Mouse (Mus musculus) liver, adult 2 months (tissue): ENCODE measurements around the gene Mus81. TPM values are rescaled to one million over a fixed set of nuclear protein-coding genes. Genes with fewer than 3 reads are reported as not detected.
"Not testable (repeated sequence)": the region's sequence is repeated elsewhere in the genome, so short reads cannot be mapped to it uniquely, and the experiment has no call there.

ENCODE experiments used
- DNase-seq: peaks from one replicate; pipeline ENCODE4 v3.0.0-alpha.2; 2011; ENCODE audit warnings: low read depth, low spot score; ENCODE audit errors: extremely low read depth
- H3K27ac ChIP-seq: fragments of 200-500 bp; replicated peaks from 2 replicates; pipeline ENCODE4 v1.5.1; 2012; ENCODE audit warnings: low read depth, mild to moderate bottlenecking, control low read depth, inconsistent platforms, low read length; ENCODE audit not compliant: insufficient read depth
- H3K27me3 ChIP-seq: fragments of 200-500 bp; 2 replicates; pipeline ENCODE4 v1.6.1; 2012; ENCODE audit warnings: mild to moderate bottlenecking, moderate library complexity, low read length, inconsistent platforms; ENCODE audit not compliant: control insufficient read depth, insufficient read depth
- H3K36me3 ChIP-seq: fragments of 200-500 bp; 2 replicates; pipeline ENCODE4 v1.6.1; 2012; ENCODE audit warnings: low read length, inconsistent platforms; ENCODE audit not compliant: control insufficient read depth, insufficient read depth
- H3K4me1 ChIP-seq: fragments of 200-500 bp; 2 replicates; pipeline ENCODE4 v1.6.1; 2011; ENCODE audit warnings: low read length; ENCODE audit not compliant: control insufficient read depth, insufficient read depth
- H3K4me3 ChIP-seq: fragments of 200-500 bp; 2 replicates; pipeline ENCODE4 v1.5.1; 2011; ENCODE audit warnings: low read depth, mild to moderate bottlenecking, control low read depth, low read length, moderate library complexity; ENCODE audit not compliant: insufficient read depth
- H3K79me2 ChIP-seq: fragments of 200-500 bp; 2 replicates; pipeline ENCODE4 v1.6.1; 2012; ENCODE audit warnings: inconsistent platforms, mild to moderate bottlenecking, low read length, moderate library complexity; ENCODE audit not compliant: control insufficient read depth, insufficient read depth
- H3K9ac ChIP-seq: fragments of 200-500 bp; 2 replicates; pipeline ENCODE4 v1.6.1; 2012; ENCODE audit warnings: low read depth, mild to moderate bottlenecking, control low read depth, inconsistent platforms, low read length
- CTCF ChIP-seq: fragments of 200-500 bp; IDR thresholded peaks from 2 replicates; pipeline ENCODE4 v1.5.1; 2011; ENCODE audit warnings: low read depth, low read length, control low read depth
- POLR2A ChIP-seq: fragments of 200-500 bp; IDR thresholded peaks from 2 replicates; pipeline ENCODE4 v1.6.1; 2011; ENCODE audit warnings: low read length, control low read depth; ENCODE audit not compliant: insufficient read depth; ENCODE audit errors: extremely low read depth
- WGBS: fragments of 180-500 bp; shearing (Covaris S2); methylation state at CpG from one replicate; pipeline ENCODE4 v1.1.7; 2018; 5-methylcytosine and 5-hydroxymethylcytosine counted together
- polyA plus RNA-seq: library from polyadenylated mRNA; depleted of rRNA; stranded (reverse); fragments of >200 nt; gene quantifications from 2 replicates; pipeline ENCODE4 v1.2.3, GENCODE M21; 2012
- total RNA-seq: library from RNA; depleted of rRNA; stranded (reverse); fragments of >200 nt; gene quantifications from 2 replicates; pipeline ENCODE4 v1.2.3, GENCODE M21; 2014

Mus81 gene
- total and polyA plus RNA-seq, 2 experiments, result 8.1 to 22.9 TPM

DNA sequence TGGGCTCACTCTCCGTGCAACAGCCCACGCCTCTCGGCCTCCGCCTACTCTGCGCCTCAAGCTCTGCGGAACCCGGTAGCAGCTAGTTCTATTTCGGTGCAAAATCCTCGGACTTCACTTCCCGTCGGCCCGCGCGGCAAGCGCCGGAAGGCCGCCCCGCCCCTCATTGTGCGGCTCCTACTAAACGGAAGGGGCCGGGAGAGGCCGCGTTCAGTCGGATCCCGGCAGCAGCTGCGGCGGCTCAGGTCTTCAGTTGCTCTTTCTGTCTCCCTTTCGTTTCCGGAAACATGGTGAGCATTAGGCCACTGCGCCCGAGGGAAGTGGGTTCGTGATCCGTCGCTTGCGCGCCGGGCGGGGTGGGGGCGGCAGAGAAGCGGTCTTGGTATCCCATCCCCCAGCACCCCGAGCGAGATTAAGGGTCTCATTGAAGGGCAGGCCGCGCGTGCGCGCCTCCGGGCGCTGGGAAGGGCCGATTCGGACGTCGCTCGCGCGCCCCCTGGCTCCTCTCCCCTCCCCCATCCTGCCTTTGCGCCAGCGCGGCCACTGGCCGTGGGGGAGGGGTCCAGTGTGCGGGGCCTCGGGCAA lies 2.2 kb upstream of the Mus81 start, which contains the start of gene Cfl1:
Cfl1 (plus strand) TSS at position 143 of the 585 bp plus-strand sequence.
- peak within 1 kb of the TSS; percentile 90 for H3K27ac ChIP-seq
- H3K9ac ChIP-seq, result peak within 1 kb of the TSS; percentile 75
- H3K4me1 ChIP-seq, result peaks cover 7% of the 10 kb centered on the region; the same call in 1 of the 2 replicates
- peak; percentile 89 for DNase-seq
- WGBS, result under 1% methylated on average over 62 of the region's 62 CpGs
- H3K79me2 ChIP-seq, result peaks cover 4% of the 10 kb centered on the region; the same call in 1 of the 2 replicates
- TF ChIP-seq CTCF (no peak), POLR2A (peak; percentile 86)
- peaks cover 10% of the 10 kb centered on the region; the same call in 1 of the 2 replicates for H3K36me3 ChIP-seq
- peak within 1 kb of the TSS; percentile 73 for H3K4me3 ChIP-seq
- no peaks in the 10 kb centered on the region for H3K27me3 ChIP-seq

DNA sequence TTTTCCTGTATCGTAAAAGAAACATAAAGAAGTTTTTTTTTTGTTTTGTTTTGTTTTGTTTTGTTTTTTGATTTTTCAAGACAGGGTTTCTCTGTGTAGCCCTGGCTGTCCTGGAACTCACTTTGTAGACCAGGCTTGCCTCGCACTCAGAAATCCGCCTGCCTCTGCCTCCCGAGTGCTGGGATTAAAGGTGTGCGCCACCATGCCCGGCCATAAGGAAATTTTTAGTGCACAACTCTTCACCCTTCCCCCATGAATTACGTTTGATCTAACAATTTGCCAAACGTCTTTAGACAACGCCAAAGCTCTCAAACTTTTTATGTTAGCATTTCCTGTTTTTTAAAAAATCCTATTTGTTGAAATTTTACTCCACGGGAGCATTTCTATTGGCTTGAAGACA lies 1.5 kb upstream of the Mus81 start:
- H3K4me1 ChIP-seq, H3K9ac ChIP-seq, H3K79me2 ChIP-seq, H3K4me3 ChIP-seq, H3K27me3 ChIP-seq, DNase-seq: not testable (repeated sequence)
- H3K27ac ChIP-seq, result peak overlapping the region; percentile 90
- peaks cover 10% of the 10 kb centered on the region; the same call in 1 of the 2 replicates for H3K36me3 ChIP-seq
- WGBS, result 21% methylated on average over 10 of the region's 10 CpGs

DNA sequence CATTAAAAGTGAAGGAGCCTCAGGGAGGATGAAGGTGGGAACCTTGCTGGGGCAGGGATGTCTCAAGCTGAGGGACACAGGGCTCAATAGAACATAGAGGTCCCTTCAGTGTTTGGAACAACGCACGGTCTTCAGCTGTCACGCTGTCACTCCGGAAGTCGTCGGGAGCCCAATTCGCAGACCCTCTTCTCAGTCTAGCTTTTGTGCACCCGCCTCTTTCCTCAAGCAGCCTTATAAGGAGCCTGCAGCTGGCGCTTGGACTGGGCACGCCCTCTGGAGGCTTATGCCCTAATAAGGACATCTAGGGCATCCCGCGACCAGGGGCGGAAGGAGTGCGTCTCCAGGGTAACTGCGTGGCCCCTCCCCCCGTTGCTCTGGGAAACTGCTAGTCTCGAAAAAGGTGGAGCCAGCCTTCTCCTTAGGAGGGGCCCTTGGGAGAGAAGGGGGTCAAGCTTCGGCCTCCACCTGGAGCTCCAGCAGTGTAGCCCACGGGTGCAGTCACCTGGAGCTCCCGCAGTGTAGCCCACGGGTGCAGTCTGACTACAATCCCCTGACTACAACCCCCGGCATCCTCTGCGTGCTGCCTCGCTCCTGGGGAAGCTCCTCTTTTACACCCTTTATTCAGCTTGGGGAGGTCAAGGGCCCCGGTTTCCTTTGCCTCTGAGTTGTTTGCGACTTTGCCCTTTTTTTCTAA lies 823 bp upstream of the Mus81 start:
- DNase-seq, result peak; percentile 88
- Histone ChIP-seq H3K4me1 (peaks cover 7% of the 10 kb centered on the region; the same call in 1 of the 2 replicates), H3K36me3 (peaks cover 9% of the 10 kb centered on the region; the same call in 1 of the 2 replicates), H3K4me3 (peak overlapping the region; percentile 62), H3K79me2 (peaks cover 4% of the 10 kb centered on the region; the same call in 1 of the 2 replicates), H3K27ac (peak overlapping the region; percentile 90), H3K27me3 (no peaks in the 10 kb centered on the region), H3K9ac (peak overlapping the region; percentile 48)
- 0 out of 2 replicates have a peak, but pooled peaks have one; percentile 31 for TF ChIP-seq POLR2A
- no peak for TF ChIP-seq CTCF
- under 1% methylated on average over 26 of the region's 26 CpGs for whole genome bisulfite sequencing

DNA sequence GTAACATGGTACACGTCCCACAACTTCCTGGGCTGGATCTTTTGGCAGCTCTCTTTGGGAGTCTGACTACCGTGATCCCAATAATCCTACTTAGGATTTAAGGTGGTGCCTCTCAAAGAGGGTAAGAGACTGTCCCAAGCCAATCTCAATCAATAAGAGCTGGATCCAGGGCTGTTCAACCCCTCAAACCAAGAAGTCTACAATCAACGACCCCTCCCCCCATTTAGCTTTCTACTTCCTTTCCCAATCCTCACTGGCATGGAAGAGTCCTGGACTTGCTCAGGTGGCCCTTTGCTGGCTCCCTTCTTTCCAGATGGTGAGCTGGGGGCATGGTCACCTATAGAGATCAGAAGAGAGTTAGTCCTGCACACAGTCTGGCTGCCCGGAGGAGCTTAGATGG lies 1.4 kb downstream of the Mus81 start:
- Histone ChIP-seq H3K4me1 (peaks cover 7% of the 10 kb centered on the region; the same call in 1 of the 2 replicates), H3K4me3 (no peak overlapping the region), H3K36me3 (no peaks in the 10 kb centered on the region), H3K79me2 (peaks cover 4% of the 10 kb centered on the region; the same call in 1 of the 2 replicates), H3K27me3 (no peaks in the 10 kb centered on the region), H3K9ac (no peak overlapping the region), H3K27ac (no peak overlapping the region)
- TF ChIP-seq POLR2A (no peak), CTCF (no peak)
- 84% methylated on average over 4 of the region's 4 CpGs for WGBS
- DNase-seq, result no peak

DNA sequence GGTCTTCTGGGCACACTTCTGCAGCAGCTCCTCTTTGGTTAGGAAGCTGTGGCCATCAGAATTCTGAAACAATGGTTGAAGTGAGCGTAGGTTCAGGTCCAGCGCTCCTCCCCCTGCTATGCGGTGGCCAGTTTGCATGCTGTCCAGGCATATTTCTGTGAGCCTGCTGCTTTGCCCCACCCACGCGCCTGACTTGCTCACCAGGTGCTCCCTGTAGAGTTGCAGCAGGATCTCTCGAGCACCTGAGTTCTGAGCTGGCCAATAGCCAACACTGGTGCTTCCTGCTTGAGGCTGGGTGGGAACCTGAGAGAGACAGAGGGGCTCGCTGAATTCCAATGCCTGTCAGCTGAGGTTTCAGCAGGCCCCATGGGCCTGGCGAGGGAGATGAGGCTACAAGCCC lies 1.9 kb downstream of the Mus81 start:
- Histone ChIP-seq H3K27ac (no peak overlapping the region), H3K4me1 (peaks cover 7% of the 10 kb centered on the region; the same call in 1 of the 2 replicates), H3K27me3 (no peaks in the 10 kb centered on the region), H3K4me3 (no peak overlapping the region), H3K79me2 (peaks cover 4% of the 10 kb centered on the region; the same call in 1 of the 2 replicates), H3K9ac (no peak overlapping the region), H3K36me3 (no peaks in the 10 kb centered on the region)
- 91% methylated on average over 8 of the region's 8 CpGs for WGBS
- no peak for DNase-seq
- TF ChIP-seq POLR2A (no peak), CTCF (no peak)

DNA sequence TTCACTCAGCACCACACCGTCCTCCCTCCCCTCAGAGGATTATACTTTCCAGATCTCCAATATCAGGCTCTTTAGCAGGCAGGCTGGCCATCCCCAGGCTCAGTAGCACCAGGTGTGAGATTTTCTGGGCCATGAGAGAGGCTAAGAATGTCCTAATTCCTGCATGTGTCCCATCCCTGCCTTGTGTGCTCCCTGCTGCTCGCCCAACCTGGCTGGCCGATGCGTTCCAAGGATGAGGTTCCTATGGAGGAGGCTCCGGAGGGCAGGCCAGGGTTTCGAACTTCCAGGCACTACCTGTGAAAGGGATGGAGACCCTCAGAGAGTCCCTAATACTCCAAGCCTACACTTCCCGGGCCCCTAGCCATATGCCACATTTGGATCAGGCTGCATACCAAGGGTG lies 2.4 kb downstream of the Mus81 start:
- Histone ChIP-seq H3K4me3 (no peak overlapping the region), H3K79me2 (peaks cover 3% of the 10 kb centered on the region; the same call in 1 of the 2 replicates), H3K4me1 (peaks cover 7% of the 10 kb centered on the region; the same call in 1 of the 2 replicates), H3K27me3 (no peaks in the 10 kb centered on the region), H3K27ac (no peak overlapping the region), H3K9ac (no peak overlapping the region), H3K36me3 (no peaks in the 10 kb centered on the region)
- 96% methylated on average over 7 of the region's 7 CpGs for WGBS
- TF ChIP-seq POLR2A, result no peak
- TF ChIP-seq CTCF, result no peak
- no peak for DNase-seq
